Mouse (Mus musculus) heart, embryonic 13.5 days (tissue): ENCODE data around the gene Fgfr2. TPM values are rescaled to one million over a fixed set of nuclear protein-coding genes. Genes with fewer than 3 reads are reported as not detected.

Experiments
- ATAC-seq: fragments of 200-750 bp; cut with Nextera tagmentation; 2 replicates; pipeline ENCODE4 v1.8.0; 2017; ENCODE audit warnings: moderate TSS enrichment; ENCODE audit not compliant: insufficient number of reproducible peaks, low FRiP score, low TSS enrichment; ENCODE audit errors: extremely low read depth
- H3K27ac ChIP-seq: fragments of 300-500 bp; sonication (generic); replicated peaks from 2 replicates; pipeline ENCODE4 v1.5.1; 2015; ENCODE audit warnings: moderate library complexity, mild to moderate bottlenecking, inconsistent platforms
- H3K27me3 ChIP-seq: fragments of 300-500 bp; sonication (generic); replicated peaks from 2 replicates; pipeline ENCODE4 v1.6.1; 2015; ENCODE audit warnings: mild to moderate bottlenecking, inconsistent platforms
- H3K36me3 ChIP-seq: fragments of 300-500 bp; sonication (generic); 2 replicates; pipeline ENCODE4 v1.6.1; 2015; ENCODE audit warnings: mild to moderate bottlenecking, inconsistent platforms
- H3K4me1 ChIP-seq: fragments of 300-500 bp; sonication (generic); 2 replicates; pipeline ENCODE4 v1.6.1; 2015; ENCODE audit warnings: inconsistent platforms
- H3K4me2 ChIP-seq: fragments of 300-500 bp; sonication (generic); 2 replicates; pipeline ENCODE4 v1.6.1; 2015; ENCODE audit warnings: inconsistent platforms, mild to moderate bottlenecking, moderate library complexity
- H3K4me3 ChIP-seq: fragments of 300-500 bp; sonication (generic); 2 replicates; pipeline ENCODE4 v1.5.1; 2015; ENCODE audit warnings: moderate library complexity, mild to moderate bottlenecking, inconsistent platforms
- H3K9ac ChIP-seq: fragments of 300-500 bp; sonication (generic); 2 replicates; pipeline ENCODE4 v1.6.1; 2015; ENCODE audit warnings: inconsistent platforms, mild to moderate bottlenecking, moderate library complexity
- H3K9me3 ChIP-seq: fragments of 300-500 bp; sonication (generic); 2 replicates; pipeline ENCODE4 v1.6.1; 2016; ENCODE audit warnings: inconsistent platforms
- WGBS: fragments of 180-500 bp; shearing (Covaris S2); methylation state at CpG from one replicate; pipeline ENCODE4 v1.1.7; 2015; ENCODE audit warnings: mixed read lengths; 5-methylcytosine and 5-hydroxymethylcytosine counted together
- polyA plus RNA-seq: library from polyadenylated mRNA; unstranded; fragments of >200 nt; fragmentation: Nextera tagmentation; extraction: Ambion mirVana; gene quantifications from 2 replicates; pipeline ENCODE4 v1.2.1, GENCODE M21; 2015

Gene Fgfr2
- polyA plus RNA-seq, 1 experiment from 2014 or later: 22.5 TPM

- Histone ChIP-seq H3K4me2 (no peak overlapping the region), H3K27ac (no peak overlapping the region), H3K27me3 (no peaks in the 10 kb centered on the region), H3K4me1 (no peaks in the 10 kb centered on the region), H3K9ac (no peak overlapping the region), H3K36me3 (no peaks in the 10 kb centered on the region), H3K4me3 (no peak overlapping the region), H3K9me3 (no peaks in the 10 kb centered on the region)
- 64% methylated on average over 3 of the region's 3 CpGs for WGBS
- ATAC-seq: no peak
Observed at GRCm38 (mm10) chr7:132015933-132016332, 1107.2 kb downstream of the Fgfr2 start.

GRCm38 (mm10) chr7:132015193-132015592 is 1108.0 kb downstream of the Fgfr2 start:
- no peaks in the 10 kb centered on the region for H3K4me1 ChIP-seq
- 14% methylated on average over 3 of the region's 3 CpGs for WGBS
- no peak for ATAC-seq
- H3K36me3 ChIP-seq: no peaks in the 10 kb centered on the region
- H3K9me3 ChIP-seq: no peaks in the 10 kb centered on the region
- no peak overlapping the region for H3K4me3 ChIP-seq
- H3K27ac ChIP-seq: no peak overlapping the region
- no peak overlapping the region for H3K9ac ChIP-seq
- H3K4me2 ChIP-seq: no peak overlapping the region
- H3K27me3 ChIP-seq: no peaks in the 10 kb centered on the region

GRCm38 (mm10) chr7:132013970-132014369 is 1109.2 kb downstream of the Fgfr2 start:
- no peak overlapping the region for H3K9ac ChIP-seq
- 63% methylated on average over 5 of the region's 5 CpGs for WGBS
- no peaks in the 10 kb centered on the region for H3K4me1 ChIP-seq
- H3K36me3 ChIP-seq: no peaks in the 10 kb centered on the region
- no peaks in the 10 kb centered on the region for H3K9me3 ChIP-seq
- ATAC-seq: no peak
- no peak overlapping the region for H3K4me2 ChIP-seq
- no peak overlapping the region for H3K27ac ChIP-seq
- no peak overlapping the region for H3K4me3 ChIP-seq
- H3K27me3 ChIP-seq: no peaks in the 10 kb centered on the region

- H3K36me3 ChIP-seq: no peaks in the 10 kb centered on the region
- H3K9me3 ChIP-seq: no peaks in the 10 kb centered on the region
- ATAC-seq: no peak
Observed at GRCm38 (mm10) chr7:132012969-132013679, 1110.0 kb downstream of the Fgfr2 start.

GRCm38 (mm10) chr7:132009002-132009401 is 1114.1 kb downstream of the Fgfr2 start:
- no peaks in the 10 kb centered on the region for H3K27me3 ChIP-seq
- H3K36me3 ChIP-seq: no peaks in the 10 kb centered on the region
- no peak overlapping the region for H3K9ac ChIP-seq
- H3K9me3 ChIP-seq: no peaks in the 10 kb centered on the region
- WGBS: 71% methylated on average over 7 of the region's 7 CpGs
- no peaks in the 10 kb centered on the region for H3K4me1 ChIP-seq
- no peak overlapping the region for H3K4me3 ChIP-seq
- no peak; the same call in 1 of the 2 replicates for ATAC-seq
- H3K4me2 ChIP-seq: no peak overlapping the region
- no peak overlapping the region for H3K27ac ChIP-seq

More at GRCm38 (mm10) chr7:132012969-132013679, 1110.0 kb downstream of the Fgfr2 start:
- WGBS: 24% methylated on average over 1 of the region's 1 CpGs
- no peaks in the 10 kb centered on the region for H3K27me3 ChIP-seq
- H3K4me2 ChIP-seq: no peak overlapping the region
- H3K4me3 ChIP-seq: no peak overlapping the region
- H3K27ac ChIP-seq: no peak overlapping the region
- H3K9ac ChIP-seq: no peak overlapping the region
- no peaks in the 10 kb centered on the region for H3K4me1 ChIP-seq

GRCm38 (mm10) chr7:132005996-132006696 is 1117.0 kb downstream of the Fgfr2 start:
- 75% methylated on average over 14 of the region's 14 CpGs for WGBS
- no peak for ATAC-seq
- H3K4me3 ChIP-seq: no peak overlapping the region
- no peak overlapping the region for H3K4me2 ChIP-seq
- H3K27ac ChIP-seq: no peak overlapping the region
- no peak overlapping the region for H3K9ac ChIP-seq
- no peaks in the 10 kb centered on the region for H3K27me3 ChIP-seq
- no peaks in the 10 kb centered on the region for H3K36me3 ChIP-seq
- H3K9me3 ChIP-seq: no peaks in the 10 kb centered on the region
- H3K4me1 ChIP-seq: no peaks in the 10 kb centered on the region

GRCm38 (mm10) chr7:131992873-131993272 is 1130.3 kb downstream of the Fgfr2 start:
- H3K4me2 ChIP-seq: no peak overlapping the region
- H3K36me3 ChIP-seq: no peaks in the 10 kb centered on the region
- H3K4me1 ChIP-seq: no peaks in the 10 kb centered on the region
- H3K9me3 ChIP-seq: no peaks in the 10 kb centered on the region
- ATAC-seq: no peak
- no peak overlapping the region for H3K9ac ChIP-seq
- H3K4me3 ChIP-seq: no peak overlapping the region
- no peak overlapping the region for H3K27ac ChIP-seq
- no peaks in the 10 kb centered on the region for H3K27me3 ChIP-seq
- 66% methylated on average over 3 of the region's 3 CpGs for whole genome bisulfite sequencing

GRCm38 (mm10) chr7:131992226-131992625 is 1130.9 kb downstream of the Fgfr2 start:
- no peaks in the 10 kb centered on the region for H3K27me3 ChIP-seq
- ATAC-seq: no peak
- no peak overlapping the region for H3K4me3 ChIP-seq
- H3K27ac ChIP-seq: no peak overlapping the region
- no peak overlapping the region for H3K4me2 ChIP-seq
- no peaks in the 10 kb centered on the region for H3K9me3 ChIP-seq
- no peaks in the 10 kb centered on the region for H3K36me3 ChIP-seq
- H3K4me1 ChIP-seq: no peaks in the 10 kb centered on the region
- 46% methylated on average over 1 of the region's 1 CpGs for WGBS
- no peak overlapping the region for H3K9ac ChIP-seq

- Histone ChIP-seq H3K36me3 (no peaks in the 10 kb centered on the region), H3K4me3 (no peak overlapping the region), H3K9ac (no peak overlapping the region), H3K27me3 (no peaks in the 10 kb centered on the region), H3K4me1 (no peaks in the 10 kb centered on the region), H3K9me3 (no peaks in the 10 kb centered on the region), H3K4me2 (no peak overlapping the region), H3K27ac (no peak overlapping the region)
- ATAC-seq: no peak
- 11% methylated on average over 6 of the region's 6 CpGs for WGBS
Observed at GRCm38 (mm10) chr7:131989056-131989455, 1134.1 kb downstream of the Fgfr2 start.

GRCm38 (mm10) chr7:131978609-131979008 is 1144.5 kb downstream of the Fgfr2 start:
- H3K4me2 ChIP-seq: no peak overlapping the region
- no peak overlapping the region for H3K9ac ChIP-seq
- no peak overlapping the region for H3K4me3 ChIP-seq
- 84% methylated on average over 11 of the region's 11 CpGs for WGBS
- H3K27me3 ChIP-seq: no peaks in the 10 kb centered on the region; the same call in 1 of the 2 replicates
- no peaks in the 10 kb centered on the region for H3K9me3 ChIP-seq
- no peaks in the 10 kb centered on the region for H3K36me3 ChIP-seq
- H3K4me1 ChIP-seq: no peaks in the 10 kb centered on the region
- no peak for ATAC-seq
- H3K27ac ChIP-seq: no peak overlapping the region

- no peak for ATAC-seq
- H3K4me2 ChIP-seq: no peak overlapping the region
- H3K36me3 ChIP-seq: no peaks in the 10 kb centered on the region
- H3K9me3 ChIP-seq: no peaks in the 10 kb centered on the region
- H3K9ac ChIP-seq: no peak overlapping the region
- H3K4me3 ChIP-seq: no peak overlapping the region
- peaks cover 12% of the 10 kb centered on the region; the same call in 1 of the 2 replicates for H3K27me3 ChIP-seq
- H3K27ac ChIP-seq: no peak overlapping the region
- H3K4me1 ChIP-seq: no peaks in the 10 kb centered on the region
- WGBS: 60% methylated on average over 6 of the region's 6 CpGs
Observed at GRCm38 (mm10) chr7:131975867-131976266, 1147.3 kb downstream of the Fgfr2 start.

GRCm38 (mm10) chr7:131970255-131970654 is 1152.9 kb downstream of the Fgfr2 start:
- Histone ChIP-seq H3K9me3 (no peaks in the 10 kb centered on the region), H3K27ac (no peak overlapping the region), H3K27me3 (peaks cover 62% of the 10 kb centered on the region), H3K36me3 (no peaks in the 10 kb centered on the region), H3K4me2 (no peak overlapping the region), H3K4me3 (no peak overlapping the region), H3K9ac (no peak overlapping the region), H3K4me1 (no peaks in the 10 kb centered on the region)
- ATAC-seq: no peak
- WGBS: 26% methylated on average over 3 of the region's 3 CpGs
